Mouse (Mus musculus) spleen, embryonic (tissue): ENCODE measurements around the gene Gm9918.

Experiments used
- CTCF ChIA-PET: fragments of 350-600 bp; sonication (Branson Sonifier 250); formaldehyde crosslinking; loops from one replicate; lab custom pipeline; 2022; lab: Charles Lee

Gm9918 gene

GRCm38 (mm10) chr15:102244306-102245191 is 25.8 kb upstream of the Gm9918 start:
- CTCF ChIA-PET, result interaction anchor here (0.7 to 1.3 kb wide), 3 partner anchors 20 to 66 kb away, joined by 4 to 12 read pairs (median 8); no protein-coding TSS in a partner anchor

- CTCF ChIA-PET, result interaction anchor here (0.7 to 1.0 kb wide), 5 partner anchors 9 to 67 kb away, joined by 3 to 12 read pairs (median 6); no protein-coding TSS in a partner anchor
Observed at GRCm38 (mm10) chr15:102245461-102245881, 24.9 kb upstream of the Gm9918 start.

GRCm38 (mm10) chr15:102245891-102246741 is 24.2 kb upstream of the Gm9918 start:
- CTCF ChIA-PET, result interaction anchor here (0.7 to 1.0 kb wide), 4 partner anchors 10 to 72 kb away, joined by 3 to 8 read pairs (median 4); no protein-coding TSS in a partner anchor

GRCm38 (mm10) chr15:102246866-102247251 is 23.5 kb upstream of the Gm9918 start:
- CTCF ChIA-PET, result interaction anchor here (0.6 to 0.7 kb wide), 2 partner anchors 15 to 71 kb away, joined by 3 to 8 read pairs; no protein-coding TSS in a partner anchor

- CTCF ChIA-PET, result interaction anchor here (0.5 to 0.7 kb wide), 5 partner anchors 9 to 379 kb away, joined by 3 to 16 read pairs (median 4); no protein-coding TSS in a partner anchor
Observed at GRCm38 (mm10) chr15:102247252-102248130, 22.9 kb upstream of the Gm9918 start.

- CTCF ChIA-PET, result interaction anchor here (0.7 kb wide), 2 partner anchors 10 to 135 kb away, joined by 4 to 16 read pairs; no protein-coding TSS in a partner anchor
Observed at GRCm38 (mm10) chr15:102248131-102248811, 22.1 kb upstream of the Gm9918 start.

GRCm38 (mm10) chr15:102248812-102249191 is 21.6 kb upstream of the Gm9918 start:
- CTCF ChIA-PET, result no interaction called here

GRCm38 (mm10) chr15:102249251-102249691 is 21.1 kb upstream of the Gm9918 start:
- CTCF ChIA-PET, result interaction anchor here (0.7 kb wide), 1 partner anchor 1831 kb away, joined by 3 read pairs; no protein-coding TSS in a partner anchor

- CTCF ChIA-PET, result interaction anchor here (0.6 to 0.7 kb wide), 2 partner anchors 97 to 1832 kb away, joined by 3 read pairs; no protein-coding TSS in a partner anchor
Observed at GRCm38 (mm10) chr15:102249967-102250366, 20.4 kb upstream of the Gm9918 start.

GRCm38 (mm10) chr15:102250521-102250920 is 19.8 kb upstream of the Gm9918 start:
- CTCF ChIA-PET, result interaction anchor here (0.6 kb wide), 1 partner anchor 97 kb away, joined by 3 read pairs; no protein-coding TSS in a partner anchor

GRCm38 (mm10) chr15:102255547-102256255 is 14.7 kb upstream of the Gm9918 start:
- CTCF ChIA-PET, result no interaction called here

GRCm38 (mm10) chr15:102256431-102257201 is 13.7 kb upstream of the Gm9918 start:
- CTCF ChIA-PET, result no interaction called here

GRCm38 (mm10) chr15:102257202-102258075 is 12.9 kb upstream of the Gm9918 start, which contains the start of gene Rarg:
Rarg (minus strand) TSS chr15:102257517.
- CTCF ChIA-PET, result no interaction called here

- CTCF ChIA-PET, result no interaction called here
Observed at GRCm38 (mm10) chr15:102258076-102258470, 12.3 kb upstream of the Gm9918 start.

GRCm38 (mm10) chr15:102258581-102259253 is 11.6 kb upstream of the Gm9918 start:
- CTCF ChIA-PET, result no interaction called here

- CTCF ChIA-PET, result interaction anchor here (0.5 to 0.7 kb wide), 2 partner anchors 16 to 137 kb away, joined by 3 read pairs; no protein-coding TSS in a partner anchor
Observed at GRCm38 (mm10) chr15:102262582-102262981, 7.8 kb upstream of the Gm9918 start.
